Mouse (Mus musculus): ENCODE measurements around the gene Mef2c. TPM values are rescaled to one million over a fixed set of nuclear protein-coding genes. Genes with fewer than 3 reads are reported as not detected.
A peak's percentile ranks its signal among the peaks of the same experiment; 100 is the strongest.

The Mef2c gene
- polyA plus RNA-seq, 1 experiment: 49.0 TPM

DNA sequence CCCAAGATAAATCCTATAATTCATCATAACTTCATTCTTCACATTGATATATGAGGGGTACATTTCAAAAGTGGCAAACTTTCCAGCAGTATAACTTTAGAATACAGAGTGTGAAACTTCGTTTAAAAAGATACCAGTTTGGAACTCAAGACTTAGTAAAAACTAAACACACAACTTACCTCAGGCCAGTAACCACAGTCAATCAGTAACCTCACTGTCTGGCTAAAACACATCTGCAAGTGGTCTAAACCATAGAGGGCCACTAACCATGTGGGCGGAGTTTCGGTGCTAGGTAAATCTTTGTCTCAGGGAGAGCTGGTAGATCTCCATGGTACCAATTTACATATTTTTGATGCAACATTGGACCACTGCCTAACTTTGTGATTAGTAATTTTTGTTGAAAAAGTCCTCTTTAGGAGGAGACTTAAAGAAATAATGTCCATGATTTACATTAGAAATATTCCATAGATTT is 93.9 kb downstream of the Mef2c start:
- Histone ChIP-seq H3K4me3 (no peak overlapping the region), H3K36me3 (ENCODE audit: control insufficient read depth, insufficient read depth) (no peaks in the 10 kb centered on the region), H3K27me3 (ENCODE audit: control insufficient read depth, insufficient read depth, insufficient read length) (no peaks in the 10 kb centered on the region), H3K4me2 (ENCODE audit: low read depth) (no peak overlapping the region), H3ac (ENCODE audit: control insufficient read depth, insufficient read length) (no peak overlapping the region), H3K79me2 (ENCODE audit: control insufficient read depth, insufficient read depth) (no peaks in the 10 kb centered on the region)
- TF ChIP-seq MAX (IDR thresholded peaks at IDR 0.05; ENCODE audit: low read depth): no peak
- TF ChIP-seq MYOD1 (IDR thresholded peaks at IDR 0.05; ENCODE audit: control insufficient read depth in 1 of 3, insufficient read length in 2 of 3, low read depth in 2 of 3): no peak
- TF ChIP-seq POLR2A (IDR thresholded peaks at IDR 0.05; ENCODE audit: insufficient read length, low read depth): no peak
- no peak for TF ChIP-seq CEBPB (IDR thresholded peaks at IDR 0.05; ENCODE audit: insufficient read depth, poor library complexity, severe bottlenecking)
- TF ChIP-seq TCF12 (IDR thresholded peaks at IDR 0.05; ENCODE audit: insufficient read depth, poor library complexity, severe bottlenecking): no peak
- TF ChIP-seq SRF (IDR thresholded peaks at IDR 0.05; ENCODE audit: control insufficient read depth, insufficient read length, low read depth): no peak
- no peak for TF ChIP-seq TCF3 (IDR thresholded peaks at IDR 0.05; ENCODE audit: insufficient read length, low read depth)
- TF ChIP-seq MYOG (IDR thresholded peaks at IDR 0.05; ENCODE audit: control insufficient read depth in 1 of 3, insufficient read depth in 1 of 3, insufficient read length in 2 of 3, low read depth in 2 of 3): no peak
- no peak for TF ChIP-seq USF1 (IDR thresholded peaks at IDR 0.05; ENCODE audit: low read depth)
- no peak for TF ChIP-seq E2F4 (IDR thresholded peaks at IDR 0.05; ENCODE audit: insufficient read depth)

DNA sequence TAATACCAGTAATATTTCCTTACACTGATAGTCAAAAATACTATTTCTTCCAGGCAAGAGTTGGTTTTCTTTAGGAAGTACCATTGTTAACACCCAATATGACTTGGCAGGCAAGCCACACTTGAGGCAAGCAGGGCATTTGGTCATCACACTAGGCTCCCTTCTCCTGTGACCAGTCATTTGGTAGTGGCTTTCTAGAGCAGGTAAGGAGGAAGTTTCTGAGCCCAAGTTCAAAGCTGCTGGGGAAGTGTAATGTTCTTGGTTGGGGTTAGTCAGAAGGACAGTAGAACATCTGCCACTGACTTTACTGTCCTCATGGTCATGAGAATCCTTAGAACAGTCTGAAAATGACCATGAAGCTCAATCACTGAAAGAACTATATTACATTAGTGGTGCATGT is 96.5 kb downstream of the Mef2c start:
- no peaks in the 10 kb centered on the region for H3K36me3 ChIP-seq (ENCODE audit: control insufficient read depth, insufficient read depth)
- H3K4me3 ChIP-seq: no peak overlapping the region
- H3K79me2 ChIP-seq (ENCODE audit: control insufficient read depth, insufficient read depth): no peaks in the 10 kb centered on the region
- no peak overlapping the region for H3K4me2 ChIP-seq (ENCODE audit: low read depth)
- no peaks in the 10 kb centered on the region for H3K27me3 ChIP-seq (ENCODE audit: control insufficient read depth, insufficient read depth, insufficient read length)
- TF ChIP-seq POLR2AphosphoS2 (IDR thresholded peaks at IDR 0.05; ENCODE audit: insufficient read length, low read depth) (no peak), CEBPB (IDR thresholded peaks at IDR 0.05; ENCODE audit: insufficient read depth, poor library complexity, severe bottlenecking) (no peak), MYOG (IDR thresholded peaks at IDR 0.05; ENCODE audit: control insufficient read depth in 1 of 3, insufficient read depth in 1 of 3, insufficient read length in 2 of 3, low read depth in 2 of 3) (no peak), USF1 (IDR thresholded peaks at IDR 0.05; ENCODE audit: low read depth) (no peak), E2F4 (IDR thresholded peaks at IDR 0.05; ENCODE audit: insufficient read depth) (no peak), MAX (IDR thresholded peaks at IDR 0.05; ENCODE audit: low read depth) (no peak), SRF (IDR thresholded peaks at IDR 0.05; ENCODE audit: control insufficient read depth, insufficient read length, low read depth) (no peak), TCF12 (IDR thresholded peaks at IDR 0.05; ENCODE audit: insufficient read depth, poor library complexity, severe bottlenecking) (no peak), MYOD1 (IDR thresholded peaks at IDR 0.05; ENCODE audit: control insufficient read depth in 1 of 3, insufficient read length in 2 of 3, low read depth in 2 of 3) (no peak), TCF3 (IDR thresholded peaks at IDR 0.05; ENCODE audit: insufficient read length, low read depth) (no peak), REST (IDR thresholded peaks at IDR 0.05; ENCODE audit: insufficient read depth, insufficient read length) (no peak), POLR2A (IDR thresholded peaks at IDR 0.05; ENCODE audit: insufficient read length, low read depth) (no peak)
- H3ac ChIP-seq (ENCODE audit: control insufficient read depth, insufficient read length): no peak overlapping the region

DNA sequence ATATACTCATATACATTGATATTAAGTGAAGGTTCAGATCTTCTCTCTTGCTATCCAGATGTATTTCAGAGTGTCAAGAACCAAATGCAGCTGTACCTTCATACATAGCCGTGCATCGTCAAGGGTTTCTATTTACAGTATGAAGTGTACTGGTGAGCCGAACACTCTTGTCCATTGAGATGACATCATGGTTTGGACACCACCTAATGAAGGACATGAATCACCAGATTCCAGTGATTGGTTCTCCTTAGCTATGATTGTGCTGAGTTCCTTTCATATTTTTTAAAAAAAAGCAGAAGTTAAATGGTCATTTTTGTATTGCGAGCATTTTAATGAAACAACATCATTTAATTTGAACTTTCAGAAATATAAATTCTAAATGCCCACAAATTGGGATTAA is 97.9 kb downstream of the Mef2c start:
- TF ChIP-seq CEBPB (IDR thresholded peaks at IDR 0.05; ENCODE audit: insufficient read depth, poor library complexity, severe bottlenecking) (no peak), TCF3 (IDR thresholded peaks at IDR 0.05; ENCODE audit: insufficient read length, low read depth) (no peak), POLR2AphosphoS2 (IDR thresholded peaks at IDR 0.05; ENCODE audit: insufficient read length, low read depth) (no peak), TCF12 (IDR thresholded peaks at IDR 0.05; ENCODE audit: insufficient read depth, poor library complexity, severe bottlenecking) (no peak), MAX (IDR thresholded peaks at IDR 0.05; ENCODE audit: low read depth) (no peak), REST (IDR thresholded peaks at IDR 0.05; ENCODE audit: insufficient read depth, insufficient read length) (no peak), SRF (IDR thresholded peaks at IDR 0.05; ENCODE audit: control insufficient read depth, insufficient read length, low read depth) (no peak)
- Histone ChIP-seq H3K36me3 (ENCODE audit: control insufficient read depth, insufficient read depth) (no peaks in the 10 kb centered on the region), H3ac (ENCODE audit: control insufficient read depth, insufficient read length) (no peak overlapping the region), H3K79me2 (ENCODE audit: control insufficient read depth, insufficient read depth) (no peaks in the 10 kb centered on the region), H3K4me3 (no peak overlapping the region), H3K27me3 (ENCODE audit: control insufficient read depth, insufficient read depth, insufficient read length) (no peaks in the 10 kb centered on the region), H3K4me2 (ENCODE audit: low read depth) (no peak overlapping the region)

DNA sequence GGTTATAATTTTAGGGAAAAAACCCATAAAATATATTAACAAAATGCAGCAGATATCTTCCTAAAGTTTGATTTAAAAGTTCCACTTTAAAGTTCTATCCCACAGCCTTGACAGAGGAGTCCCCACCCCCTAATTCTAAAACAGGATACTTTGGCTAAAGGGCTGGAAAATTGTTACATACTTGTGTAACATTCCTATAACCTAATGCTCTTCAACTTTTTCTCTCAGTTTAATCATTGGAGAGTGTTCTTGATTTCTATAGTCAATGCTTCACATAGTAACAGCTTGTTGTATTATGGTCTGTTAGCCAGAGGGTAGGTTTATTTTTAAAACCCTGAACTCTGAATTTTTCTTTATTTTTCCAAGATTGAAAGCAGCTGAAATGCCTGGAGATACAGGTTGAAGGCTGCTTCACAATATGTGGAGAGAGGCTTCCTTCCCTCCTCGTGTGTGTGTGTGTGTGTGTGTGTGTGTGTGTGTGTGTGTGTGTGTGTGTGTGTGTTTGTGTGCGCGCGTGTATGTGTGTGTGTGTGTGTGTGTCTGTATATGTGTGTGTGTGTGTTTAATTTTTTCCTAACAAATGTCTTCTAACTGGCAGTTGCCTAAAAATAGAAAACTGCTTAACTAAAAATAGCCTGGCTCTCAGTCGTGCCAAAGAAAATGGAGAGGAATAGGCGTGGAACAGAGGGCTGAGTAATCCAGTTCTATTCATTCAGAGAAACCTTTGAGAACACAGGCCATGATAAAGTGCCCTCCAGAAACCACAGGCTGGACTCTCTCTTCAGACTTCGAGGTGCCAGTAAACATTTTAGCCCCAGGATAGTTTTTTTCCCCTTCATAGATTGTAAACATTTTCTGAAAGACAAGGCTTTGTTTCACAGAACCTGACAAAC is 99.8 kb downstream of the Mef2c start:
- Histone ChIP-seq H3ac (ENCODE audit: control insufficient read depth, insufficient read length) (no peak overlapping the region), H3K79me2 (ENCODE audit: control insufficient read depth, insufficient read depth) (no peaks in the 10 kb centered on the region), H3K4me2 (ENCODE audit: low read depth) (peak overlapping the region; percentile 85), H3K27me3 (ENCODE audit: control insufficient read depth, insufficient read depth, insufficient read length) (no peaks in the 10 kb centered on the region), H3K36me3 (ENCODE audit: control insufficient read depth, insufficient read depth) (no peaks in the 10 kb centered on the region), H3K4me3 (no peak overlapping the region)
- TF ChIP-seq POLR2AphosphoS2 (IDR thresholded peaks at IDR 0.05; ENCODE audit: insufficient read length, low read depth) (no peak), TCF12 (IDR thresholded peaks at IDR 0.05; ENCODE audit: insufficient read depth, poor library complexity, severe bottlenecking) (no peak), POLR2A (IDR thresholded peaks at IDR 0.05; ENCODE audit: insufficient read length, low read depth) (no peak)

DNA sequence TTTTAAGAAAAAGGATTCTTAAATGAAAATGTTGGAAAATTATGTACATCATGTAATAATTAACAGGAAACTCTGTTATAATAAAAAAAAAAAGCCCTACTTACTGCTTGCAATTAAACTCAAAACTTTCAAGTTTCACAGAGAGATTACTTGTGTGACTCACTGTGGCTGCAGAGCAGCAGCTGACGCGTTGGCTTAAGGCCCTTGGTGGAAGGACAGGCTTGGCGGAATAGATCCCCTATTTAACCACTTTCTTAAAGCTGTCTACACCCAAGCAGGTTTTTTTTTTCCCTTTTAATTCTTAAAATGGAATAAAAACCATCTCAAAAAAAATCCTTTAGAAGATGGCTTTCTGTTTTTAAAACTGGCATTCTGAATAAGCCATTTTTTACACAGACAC is 100.5 kb downstream of the Mef2c start:
- Histone ChIP-seq H3K4me2 (ENCODE audit: low read depth) (peak overlapping the region; percentile 85), H3K27me3 (ENCODE audit: control insufficient read depth, insufficient read depth, insufficient read length) (no peaks in the 10 kb centered on the region), H3ac (ENCODE audit: control insufficient read depth, insufficient read length) (no peak overlapping the region), H3K79me2 (ENCODE audit: control insufficient read depth, insufficient read depth) (no peaks in the 10 kb centered on the region), H3K4me3 (no peak overlapping the region), H3K36me3 (ENCODE audit: control insufficient read depth, insufficient read depth) (no peaks in the 10 kb centered on the region)
- peak; percentile 16 for TF ChIP-seq USF1 (IDR thresholded peaks at IDR 0.05; ENCODE audit: low read depth)
- TF ChIP-seq POLR2AphosphoS2 (IDR thresholded peaks at IDR 0.05; ENCODE audit: insufficient read length, low read depth): no peak
- 0 out of 2 replicates have a peak, but pooled peaks have one; percentile 12 for TF ChIP-seq CEBPB (IDR thresholded peaks at IDR 0.05; ENCODE audit: insufficient read depth, poor library complexity, severe bottlenecking)
- TF ChIP-seq MYOG (IDR thresholded peaks at IDR 0.05; ENCODE audit: control insufficient read depth in 1 of 3, insufficient read depth in 1 of 3, insufficient read length in 2 of 3, low read depth in 2 of 3): peak; percentile 36 to 85 (median 77)
- TF ChIP-seq E2F4 (IDR thresholded peaks at IDR 0.05; ENCODE audit: insufficient read depth): no peak
- peak; percentile 78 to 91 (median 90) for TF ChIP-seq MYOD1 (IDR thresholded peaks at IDR 0.05; ENCODE audit: control insufficient read depth in 1 of 3, insufficient read length in 2 of 3, low read depth in 2 of 3)
- no peak for TF ChIP-seq SRF (IDR thresholded peaks at IDR 0.05; ENCODE audit: control insufficient read depth, insufficient read length, low read depth)
- peak; percentile 65 for TF ChIP-seq TCF12 (IDR thresholded peaks at IDR 0.05; ENCODE audit: insufficient read depth, poor library complexity, severe bottlenecking)
- no peak for TF ChIP-seq MAX (IDR thresholded peaks at IDR 0.05; ENCODE audit: low read depth)
- peak; percentile 16 for TF ChIP-seq TCF3 (IDR thresholded peaks at IDR 0.05; ENCODE audit: insufficient read length, low read depth)
- no peak for TF ChIP-seq REST (IDR thresholded peaks at IDR 0.05; ENCODE audit: insufficient read depth, insufficient read length)
- no peak for TF ChIP-seq POLR2A (IDR thresholded peaks at IDR 0.05; ENCODE audit: insufficient read length, low read depth)
